Mouse (Mus musculus): ENCODE measurements at regions not wholly inside any gene's neighbourhood (a gene's known extent, or its start where the extent isn't known, plus 50 kb on each side); places are given as distances from the start of the nearest gene placed in this dataset.

GRCm38 (mm10) chr9:52738560-52739100, 59.0 kb upstream of the AI593442 start:
- no peak for TF ChIP-seq CTCF (IDR thresholded peaks at IDR 0.05)
- TF ChIP-seq EP300 (IDR thresholded peaks at IDR 0.05) = no peak
